Mouse (Mus musculus): ENCODE measurements around the gene Ski. TPM values are rescaled to one million over a fixed set of nuclear protein-coding genes. Genes with fewer than 3 reads are reported as not detected.
A peak's percentile ranks its signal among the peaks of the same experiment; 100 is the strongest.

Ski gene
- polyA plus RNA-seq, 1 experiment from 2014 or later: 14.6 TPM

GRCm38 (mm10) chr4:155195204-155195603, 27.2 kb downstream of the Ski start:
- H3K27ac ChIP-seq (ENCODE audit: low read depth, low read length): no peak overlapping the region
- no peaks in the 10 kb centered on the region for H3K36me3 ChIP-seq (ENCODE audit: control insufficient read depth, insufficient read depth, low read length)
- 92% methylated on average over 9 of the region's 9 CpGs for WGBS (ENCODE audit: insufficient replicate concordance)
- no peaks in the 10 kb centered on the region for H3K9me3 ChIP-seq (replicated peaks; ENCODE audit: control insufficient read depth, low read length)
- ATAC-seq (replicated peaks; ENCODE audit: insufficient number of reproducible peaks, low FRiP score, low TSS enrichment): no peak
- no peak overlapping the region for H3K4me3 ChIP-seq (ENCODE audit: low read depth, low read length)
- H3K4me2 ChIP-seq: no peak overlapping the region
- no peak overlapping the region for H3K9ac ChIP-seq (ENCODE audit: low read depth, low read length)
- peaks cover 71% of the 10 kb centered on the region for H3K4me1 ChIP-seq (ENCODE audit: control insufficient read depth, insufficient read depth, low read length)
- no peaks in the 10 kb centered on the region for H3K27me3 ChIP-seq (ENCODE audit: control insufficient read depth, insufficient read depth, low read length)

DNA sequence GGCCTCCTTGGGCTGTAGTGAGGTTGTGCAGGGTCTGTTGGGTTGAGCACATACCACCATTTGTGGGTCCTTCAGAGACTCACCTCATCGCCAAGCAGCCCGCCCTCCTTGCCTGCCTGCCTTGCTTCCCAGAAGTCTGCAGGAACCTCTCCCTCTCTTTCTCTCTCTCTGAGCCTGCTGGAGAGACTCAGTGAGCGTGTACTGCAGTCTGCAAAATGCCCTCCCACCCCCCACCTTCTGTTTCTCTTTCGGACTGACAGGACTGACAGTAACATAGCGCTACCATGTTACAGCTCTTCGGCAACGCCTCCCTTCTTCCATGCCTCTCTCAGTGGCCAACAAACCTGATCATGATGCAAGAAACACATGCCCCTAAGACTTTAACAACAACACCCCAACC, 32.1 kb downstream of the Ski start:
- Histone ChIP-seq H3K4me3 (ENCODE audit: low read depth, low read length) (no peak overlapping the region), H3K4me1 (ENCODE audit: control insufficient read depth, insufficient read depth, low read length) (peaks cover 80% of the 10 kb centered on the region), H3K27me3 (ENCODE audit: control insufficient read depth, insufficient read depth, low read length) (no peaks in the 10 kb centered on the region), H3K9me3 (replicated peaks; ENCODE audit: control insufficient read depth, low read length) (no peaks in the 10 kb centered on the region), H3K9ac (ENCODE audit: low read depth, low read length) (peak overlapping the region; percentile 60; the same call in 1 of the 2 replicates), H3K36me3 (ENCODE audit: control insufficient read depth, insufficient read depth, low read length) (no peaks in the 10 kb centered on the region), H3K27ac (ENCODE audit: low read depth, low read length) (peak overlapping the region; percentile 64), H3K4me2 (peak overlapping the region; percentile 31)
- 31% methylated on average over 7 of the region's 7 CpGs for WGBS (ENCODE audit: insufficient replicate concordance)
- ATAC-seq (replicated peaks; ENCODE audit: insufficient number of reproducible peaks, low FRiP score, low TSS enrichment): no peak

DNA sequence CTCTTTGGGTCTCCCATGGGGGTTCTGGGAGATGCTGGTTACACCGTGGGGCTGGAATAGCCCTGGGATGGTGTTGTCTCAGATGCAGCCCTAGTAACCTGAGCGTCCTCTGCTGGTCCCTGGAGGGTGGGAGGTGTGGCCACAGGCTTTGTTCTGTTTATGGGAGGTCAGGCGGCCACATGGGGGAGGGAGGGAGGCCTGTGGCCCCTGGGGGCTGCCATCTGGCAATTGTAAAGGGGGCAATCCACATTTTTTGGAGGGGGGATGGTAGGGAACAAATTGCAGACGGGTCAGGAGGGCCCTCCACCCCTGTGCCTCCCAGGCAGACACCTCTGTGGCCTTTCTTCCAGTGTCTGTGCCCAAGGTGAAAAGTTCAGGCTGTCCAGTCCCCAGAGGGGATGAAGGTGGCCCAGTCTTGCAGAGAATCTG, 32.7 kb downstream of the Ski start:
- WGBS (ENCODE audit: insufficient replicate concordance): 1% methylated on average over 4 of the region's 4 CpGs
- peak overlapping the region; percentile 60 for H3K9ac ChIP-seq (ENCODE audit: low read depth, low read length)
- ATAC-seq (replicated peaks; ENCODE audit: insufficient number of reproducible peaks, low FRiP score, low TSS enrichment): peak; percentile 35; the same call in 1 of the 2 replicates
- peak overlapping the region; percentile 31 for H3K4me2 ChIP-seq
- H3K27me3 ChIP-seq (ENCODE audit: control insufficient read depth, insufficient read depth, low read length): no peaks in the 10 kb centered on the region
- no peak overlapping the region for H3K4me3 ChIP-seq (ENCODE audit: low read depth, low read length)
- no peaks in the 10 kb centered on the region for H3K36me3 ChIP-seq (ENCODE audit: control insufficient read depth, insufficient read depth, low read length)
- peaks cover 81% of the 10 kb centered on the region for H3K4me1 ChIP-seq (ENCODE audit: control insufficient read depth, insufficient read depth, low read length)
- H3K27ac ChIP-seq (ENCODE audit: low read depth, low read length): peak overlapping the region; percentile 64
- H3K9me3 ChIP-seq (replicated peaks; ENCODE audit: control insufficient read depth, low read length): no peaks in the 10 kb centered on the region

GRCm38 (mm10) chr4:155188803-155189202, 33.6 kb downstream of the Ski start:
- Histone ChIP-seq H3K9me3 (replicated peaks; ENCODE audit: control insufficient read depth, low read length) (no peaks in the 10 kb centered on the region), H3K4me2 (no peak overlapping the region), H3K27me3 (ENCODE audit: control insufficient read depth, insufficient read depth, low read length) (no peaks in the 10 kb centered on the region), H3K9ac (ENCODE audit: low read depth, low read length) (no peak overlapping the region), H3K27ac (ENCODE audit: low read depth, low read length) (peak overlapping the region; percentile 77; the same call in 1 of the 2 replicates), H3K4me1 (ENCODE audit: control insufficient read depth, insufficient read depth, low read length) (peaks cover 84% of the 10 kb centered on the region), H3K36me3 (ENCODE audit: control insufficient read depth, insufficient read depth, low read length) (no peaks in the 10 kb centered on the region), H3K4me3 (ENCODE audit: low read depth, low read length) (no peak overlapping the region)
- no peak for ATAC-seq (replicated peaks; ENCODE audit: insufficient number of reproducible peaks, low FRiP score, low TSS enrichment)

GRCm38 (mm10) chr4:155188341-155188740, 34.1 kb downstream of the Ski start:
- Histone ChIP-seq H3K36me3 (ENCODE audit: control insufficient read depth, insufficient read depth, low read length) (no peaks in the 10 kb centered on the region), H3K4me3 (ENCODE audit: low read depth, low read length) (no peak overlapping the region), H3K4me2 (no peak overlapping the region), H3K27ac (ENCODE audit: low read depth, low read length) (peak overlapping the region; percentile 77), H3K9ac (ENCODE audit: low read depth, low read length) (no peak overlapping the region), H3K27me3 (ENCODE audit: control insufficient read depth, insufficient read depth, low read length) (no peaks in the 10 kb centered on the region), H3K9me3 (replicated peaks; ENCODE audit: control insufficient read depth, low read length) (no peaks in the 10 kb centered on the region), H3K4me1 (ENCODE audit: control insufficient read depth, insufficient read depth, low read length) (peaks cover 85% of the 10 kb centered on the region)
- 30% methylated on average over 8 of the region's 8 CpGs for WGBS (ENCODE audit: insufficient replicate concordance)
- no peak for ATAC-seq (replicated peaks; ENCODE audit: insufficient number of reproducible peaks, low FRiP score, low TSS enrichment)

DNA sequence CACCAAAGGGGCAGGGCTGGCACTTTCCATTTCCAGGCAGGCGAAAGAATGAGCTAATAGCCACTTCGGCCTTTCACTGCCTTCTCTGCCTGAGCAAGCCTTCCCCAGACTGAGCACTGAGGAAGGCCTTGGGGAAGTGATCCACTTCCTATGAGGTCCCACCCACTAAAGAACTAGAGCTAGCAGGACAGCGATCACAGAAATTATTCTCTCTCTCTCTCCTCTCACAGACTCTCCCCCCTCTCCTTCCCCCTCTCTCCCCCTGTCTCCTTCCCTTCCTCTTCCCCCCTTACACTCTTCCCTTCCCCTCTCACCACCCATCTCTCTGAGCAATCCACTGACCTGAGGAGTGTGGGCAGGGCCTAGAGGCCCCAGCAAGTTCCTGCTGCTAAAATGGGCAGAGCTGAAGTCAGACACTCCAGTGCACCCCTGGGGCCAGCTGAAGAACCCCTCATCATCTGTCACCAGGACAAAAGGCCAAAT, 35.2 kb downstream of the Ski start:
- 35% methylated on average over 3 of the region's 3 CpGs for WGBS (ENCODE audit: insufficient replicate concordance)
- H3K4me2 ChIP-seq: peak overlapping the region; percentile 33
- ATAC-seq (replicated peaks; ENCODE audit: insufficient number of reproducible peaks, low FRiP score, low TSS enrichment): no peak; the same call in 1 of the 2 replicates
- no peaks in the 10 kb centered on the region for H3K27me3 ChIP-seq (ENCODE audit: control insufficient read depth, insufficient read depth, low read length)
- peak overlapping the region; percentile 77 for H3K27ac ChIP-seq (ENCODE audit: low read depth, low read length)
- no peaks in the 10 kb centered on the region for H3K36me3 ChIP-seq (ENCODE audit: control insufficient read depth, insufficient read depth, low read length)
- H3K9ac ChIP-seq (ENCODE audit: low read depth, low read length): 0 out of 2 replicates have a peak overlapping the region, but pooled peaks have one; percentile 12
- no peaks in the 10 kb centered on the region for H3K9me3 ChIP-seq (replicated peaks; ENCODE audit: control insufficient read depth, low read length)
- H3K4me3 ChIP-seq (ENCODE audit: low read depth, low read length): no peak overlapping the region
- peaks cover 80% of the 10 kb centered on the region for H3K4me1 ChIP-seq (ENCODE audit: control insufficient read depth, insufficient read depth, low read length)

- Histone ChIP-seq H3K4me3 (ENCODE audit: low read depth, low read length) (no peak overlapping the region), H3K27me3 (ENCODE audit: control insufficient read depth, insufficient read depth, low read length) (no peaks in the 10 kb centered on the region), H3K9me3 (replicated peaks; ENCODE audit: control insufficient read depth, low read length) (no peaks in the 10 kb centered on the region), H3K36me3 (ENCODE audit: control insufficient read depth, insufficient read depth, low read length) (no peaks in the 10 kb centered on the region), H3K4me1 (ENCODE audit: control insufficient read depth, insufficient read depth, low read length) (peaks cover 72% of the 10 kb centered on the region), H3K27ac (ENCODE audit: low read depth, low read length) (no peak overlapping the region), H3K9ac (ENCODE audit: low read depth, low read length) (0 out of 2 replicates have a peak overlapping the region, but pooled peaks have one; percentile 36), H3K4me2 (no peak overlapping the region)
- 88% methylated on average over 9 of the region's 9 CpGs for WGBS (ENCODE audit: insufficient replicate concordance)
- ATAC-seq (replicated peaks; ENCODE audit: insufficient number of reproducible peaks, low FRiP score, low TSS enrichment): no peak
Observed at GRCm38 (mm10) chr4:155185845-155186244, 36.5 kb downstream of the Ski start.

GRCm38 (mm10) chr4:155184248-155185070, 37.9 kb downstream of the Ski start:
- H3K27me3 ChIP-seq (ENCODE audit: control insufficient read depth, insufficient read depth, low read length): no peaks in the 10 kb centered on the region
- no peaks in the 10 kb centered on the region for H3K9me3 ChIP-seq (replicated peaks; ENCODE audit: control insufficient read depth, low read length)
- H3K9ac ChIP-seq (ENCODE audit: low read depth, low read length): 0 out of 2 replicates have a peak overlapping the region, but pooled peaks have one; percentile 35
- no peaks in the 10 kb centered on the region for H3K36me3 ChIP-seq (ENCODE audit: control insufficient read depth, insufficient read depth, low read length)
- peak overlapping the region; percentile 18 for H3K4me2 ChIP-seq
- no peak overlapping the region for H3K4me3 ChIP-seq (ENCODE audit: low read depth, low read length)
- WGBS (ENCODE audit: insufficient replicate concordance): 46% methylated on average over 18 of the region's 18 CpGs
- H3K27ac ChIP-seq (ENCODE audit: low read depth, low read length): peak overlapping the region; percentile 64
- H3K4me1 ChIP-seq (ENCODE audit: control insufficient read depth, insufficient read depth, low read length): peaks cover 62% of the 10 kb centered on the region
- no peak for ATAC-seq (replicated peaks; ENCODE audit: insufficient number of reproducible peaks, low FRiP score, low TSS enrichment)
